In genomic region chr7:34888441-34888840, GRCm38 (mm10) we compare ENCODE assay signal across 27 mouse cellular contexts. TPM values are rescaled to one million over a fixed set of nuclear protein-coding genes. Genes with fewer than 3 reads are reported as not detected.
DNase-seq lines count a peak whose midpoint lies in the region; ATAC-seq and TF ChIP-seq lines count a peak whose summit lies in the region.
"Had no signal": no experiment of that assay in that cellular context is flagged by ENCODE, and none has a peak within 500 bp of the region (broad histone marks: within the 10 kb centered on the region; RNA-seq: fewer than 3 reads in every experiment).

No protein-coding gene starts in this region.

- no peak for ATAC-seq in embryonic facial prominence, embryonic 13.5 days (ENCODE audit: insufficient number of reproducible peaks, insufficient read depth, low FRiP score, low TSS enrichment, low read depth)
- ATAC-seq in intestine, embryonic 16.5 days = no peak
- ATAC-seq: activated CD4-positive, CD25-positive, alpha-beta regulatory T cell, adult 4 months; CD4-positive, CD25-positive, alpha-beta regulatory T cell, adult 4 months; inflammation-experienced regulatory T-cells, adult 6 months; liver, embryonic 12.5 days; liver, postnatal 0 days; Patski had no signal

- TF ChIP-seq CTCF in layer of hippocampus, adult 2 months (conservative IDR thresholded peaks at IDR 0.05) = no peak

- no peaks in the 10 kb centered on the region for H3K36me3 ChIP-seq in embryonic facial prominence, embryonic 13.5 days
- no peaks in the 10 kb centered on the region for H3K36me3 ChIP-seq in embryonic facial prominence, embryonic 10.5 days (replicated peaks)
- H3K36me3 ChIP-seq in intestine, embryonic 16.5 days (ENCODE audit: control insufficient read depth, insufficient read depth, low read length) = no peaks in the 10 kb centered on the region
- H3K36me3 ChIP-seq: G1E; hindbrain, embryonic 10.5 days; hindbrain, embryonic 15.5 days; kidney, embryonic 15.5 days; liver, embryonic 12.5 days; midbrain, embryonic 12.5 days; neural tube, embryonic 13.5 days had no signal

- H3K9ac ChIP-seq in embryonic facial prominence, embryonic 13.5 days = no peak overlapping the region
- H3K9ac ChIP-seq in intestine, embryonic 16.5 days (ENCODE audit: low read depth, low read length) = no peak overlapping the region
- H3K9ac ChIP-seq: hindbrain, embryonic 15.5 days; kidney, embryonic 15.5 days; liver, embryonic 12.5 days; liver, postnatal 0 days; midbrain, embryonic 12.5 days; neural tube, embryonic 13.5 days had no signal

- H3K27ac ChIP-seq in embryonic facial prominence, embryonic 13.5 days = peak overlapping the region; percentile 19; the same call in 1 of the 2 replicates
- no peak overlapping the region for H3K27ac ChIP-seq in embryonic facial prominence, embryonic 10.5 days (replicated peaks)
- peak overlapping the region; percentile 55 for H3K27ac ChIP-seq in layer of hippocampus, adult 2 months
- no peak overlapping the region for H3K27ac ChIP-seq in intestine, embryonic 16.5 days (ENCODE audit: low read length)
- H3K27ac ChIP-seq: hindbrain, embryonic 10.5 days; hindbrain, embryonic 15.5 days; kidney, embryonic 15.5 days; liver, embryonic 12.5 days; midbrain, embryonic 12.5 days; neural tube, embryonic 13.5 days had no signal

- H3K4me2 ChIP-seq in embryonic facial prominence, embryonic 13.5 days = no peak overlapping the region
- H3K4me2 ChIP-seq in intestine, embryonic 16.5 days (ENCODE audit: low read depth, low read length) = no peak overlapping the region
- H3K4me2 ChIP-seq: hindbrain, embryonic 15.5 days; kidney, embryonic 15.5 days; liver, embryonic 12.5 days; midbrain, embryonic 12.5 days; neural tube, embryonic 13.5 days had no signal

- H3K9me3 ChIP-seq in embryonic facial prominence, embryonic 13.5 days = peaks cover 4% of the 10 kb centered on the region; the same call in 1 of the 2 replicates
- H3K9me3 ChIP-seq in embryonic facial prominence, embryonic 10.5 days = no peaks in the 10 kb centered on the region
- no peaks in the 10 kb centered on the region for H3K9me3 ChIP-seq in intestine, embryonic 16.5 days (ENCODE audit: control insufficient read depth, low read length)
- H3K9me3 ChIP-seq: hindbrain, embryonic 10.5 days; hindbrain, embryonic 15.5 days; kidney, embryonic 15.5 days; liver, embryonic 12.5 days; midbrain, embryonic 12.5 days; neural tube, embryonic 13.5 days had no signal

- peaks cover 9% of the 10 kb centered on the region for H3K4me1 ChIP-seq in embryonic facial prominence, embryonic 13.5 days
- H3K4me1 ChIP-seq in embryonic facial prominence, embryonic 10.5 days = no peaks in the 10 kb centered on the region
- H3K4me1 ChIP-seq in intestine, embryonic 16.5 days (ENCODE audit: control insufficient read depth, insufficient read depth, low read length) = no peaks in the 10 kb centered on the region
- H3K4me1 ChIP-seq: kidney, embryonic 15.5 days; liver, embryonic 12.5 days; midbrain, embryonic 12.5 days; neural tube, embryonic 13.5 days had no signal

- H3K4me3 ChIP-seq in embryonic facial prominence, embryonic 13.5 days = no peak overlapping the region
- no peak overlapping the region for H3K4me3 ChIP-seq in embryonic facial prominence, embryonic 10.5 days
- H3K4me3 ChIP-seq in layer of hippocampus, adult 2 months = no peak overlapping the region
- H3K4me3 ChIP-seq in intestine, embryonic 16.5 days (ENCODE audit: low read length) = no peak overlapping the region
- H3K4me3 ChIP-seq: erythroblast, embryonic 14.5 days; hindbrain, embryonic 10.5 days; hindbrain, embryonic 15.5 days; kidney, embryonic 15.5 days; liver, embryonic 12.5 days; midbrain, embryonic 12.5 days; neural tube, embryonic 13.5 days had no signal

- no peaks in the 10 kb centered on the region for H3K27me3 ChIP-seq in embryonic facial prominence, embryonic 13.5 days
- no peaks in the 10 kb centered on the region for H3K27me3 ChIP-seq in embryonic facial prominence, embryonic 10.5 days (replicated peaks; ENCODE audit: low read depth, poor library complexity, severe bottlenecking)
- no peaks in the 10 kb centered on the region for H3K27me3 ChIP-seq in intestine, embryonic 16.5 days (replicated peaks; ENCODE audit: control insufficient read depth, insufficient read depth, low read length)
- H3K27me3 ChIP-seq: hindbrain, embryonic 15.5 days; kidney, embryonic 15.5 days; liver, embryonic 12.5 days; midbrain, embryonic 12.5 days; neural tube, embryonic 13.5 days; Patski had no signal

- WGBS in embryonic facial prominence, embryonic 13.5 days = 77% methylated on average over 6 of the region's 6 CpGs
- WGBS in embryonic facial prominence, embryonic 10.5 days = 71% methylated on average over 6 of the region's 6 CpGs
- WGBS in intestine, embryonic 16.5 days = 81% methylated on average over 6 of the region's 6 CpGs

- DNase-seq in embryonic facial prominence, embryonic 10.5 days (ENCODE audit: low spot score) = no peak
- no peak for DNase-seq in layer of hippocampus, adult 2 months (ENCODE audit: low spot score in 2 of 2)
- no peak for DNase-seq in layer of hippocampus, adult 8-10 months (ENCODE audit: low spot score in 2 of 2)
- DNase-seq in NIH3T3 (ENCODE audit: low read depth) (peak; percentile 3), adipocyte (ENCODE audit: low spot score) (no peak)
- DNase-seq: cerebellum, adult 2 months; cerebellum, postnatal 25 days; heart, postnatal 14 days; kidney, adult 18-20 months; kidney, postnatal 36 days; liver, postnatal 0 days; lung, postnatal 36 days; thymus, postnatal 4 days had no signal

RNA-seq across cellular contexts. Expression of gene Pepd, which starts 23.7 kb away (rescaled TPM):
- 50.8 and 53.4 TPM in 2 replicates for polyA plus RNA-seq in embryonic facial prominence, embryonic 13.5 days (2015; fragmentation: Nextera tagmentation; extraction: Ambion mirVana)
- 77.1 and 79.7 TPM in 2 replicates for polyA plus RNA-seq in embryonic facial prominence, embryonic 10.5 days (2016; fragmentation: Nextera tagmentation; extraction: Ambion mirVana)
- total RNA-seq in layer of hippocampus, adult 2 months (2021) = 10 to 100 TPM; 31.4 to 31.8 TPM
- 10 to 100 TPM; 31.5 to 40.8 (median 37.0) TPM for total RNA-seq in layer of hippocampus, adult 8-10 months (2022)
- polyA plus RNA-seq in intestine, embryonic 16.5 days (2015; fragmentation: Nextera tagmentation; extraction: Ambion mirVana) = 125 and 135 TPM in 2 replicates

Comparison
In these comparisons a context has a peak if more than half of its experiments do, and no peak if none do; other contexts are left out.
1. H3K27ac ChIP-seq: peak in embryonic facial prominence, embryonic 13.5 days (single experiment) and layer of hippocampus, adult 2 months (single experiment); none in embryonic facial prominence, embryonic 10.5 days (single experiment) and intestine, embryonic 16.5 days (single experiment).